Mouse (Mus musculus) testis, postnatal 10 days (tissue): ENCODE data around the gene Kif21b.

Experiments used
- DNase-seq: peaks from one replicate; pipeline ENCODE4 v3.0.0; 2021; ENCODE audit warnings: low spot score

Kif21b gene

GRCm38 (mm10) chr1:136128944-136129589 is 2.1 kb upstream of the Kif21b start:
- DNase-seq: no peak

- DNase-seq: no peak
These were observed 1.1 kb upstream of the Kif21b start for GRCm38 (mm10) chr1:136130107-136130506.

GRCm38 (mm10) chr1:136131603-136132291 is 558 bp downstream of the Kif21b start:
- peak; percentile 62 for DNase-seq

- DNase-seq: no peak
These were observed 1.4 kb downstream of the Kif21b start for GRCm38 (mm10) chr1:136132386-136133201.

- DNase-seq: no peak
These were observed 2.5 kb downstream of the Kif21b start for GRCm38 (mm10) chr1:136133570-136134240.

- no peak for DNase-seq
These were observed 3.4 kb downstream of the Kif21b start for GRCm38 (mm10) chr1:136134547-136134946.

GRCm38 (mm10) chr1:136135046-136135445 is 3.9 kb downstream of the Kif21b start:
- no peak for DNase-seq

GRCm38 (mm10) chr1:136135777-136136444 is 4.7 kb downstream of the Kif21b start:
- no peak for DNase-seq

- no peak for DNase-seq
These were observed 5.4 kb downstream of the Kif21b start for GRCm38 (mm10) chr1:136136547-136136946.

GRCm38 (mm10) chr1:136137071-136137531 is 5.9 kb downstream of the Kif21b start:
- no peak for DNase-seq

GRCm38 (mm10) chr1:136137575-136137974 is 6.4 kb downstream of the Kif21b start:
- peak; percentile 81 for DNase-seq

GRCm38 (mm10) chr1:136138191-136138830 is 7.1 kb downstream of the Kif21b start:
- DNase-seq: no peak

- peak; percentile 78 for DNase-seq
These were observed 8.9 kb downstream of the Kif21b start for GRCm38 (mm10) chr1:136139990-136140640.

- DNase-seq: no peak
These were observed 10.2 kb downstream of the Kif21b start for GRCm38 (mm10) chr1:136141176-136141950.

GRCm38 (mm10) chr1:136142336-136142735 is 11.1 kb downstream of the Kif21b start:
- DNase-seq: no peak

- no peak for DNase-seq
These were observed 12.3 kb downstream of the Kif21b start for GRCm38 (mm10) chr1:136143514-136143913.

- DNase-seq: no peak
These were observed 18.5 kb downstream of the Kif21b start for GRCm38 (mm10) chr1:136149702-136150101.

GRCm38 (mm10) chr1:136151371-136151770 is 20.2 kb downstream of the Kif21b start:
- DNase-seq: no peak

- no peak for DNase-seq
These were observed 25.1 kb downstream of the Kif21b start for GRCm38 (mm10) chr1:136156304-136156703.

- no peak for DNase-seq
These were observed 25.8 kb downstream of the Kif21b start for GRCm38 (mm10) chr1:136156951-136157350.
